Mouse (Mus musculus) stomach, postnatal 0 days (tissue): ENCODE data around the gene Nprl3. TPM values are rescaled to one million over a fixed set of nuclear protein-coding genes. Genes with fewer than 3 reads are reported as not detected.
A peak's percentile ranks its signal among the peaks of the same experiment; 100 is the strongest.

ENCODE experiments used
- ATAC-seq: fragments of 200-750 bp; cut with Nextera tagmentation; 2 replicates; pipeline ENCODE4 v1.8.0; 2017; ENCODE audit not compliant: low FRiP score, low TSS enrichment
- DNase-seq: peaks from one replicate; pipeline ENCODE4 v3.0.0-alpha.2; 2016; ENCODE audit warnings: low spot score
- H3K27ac ChIP-seq: fragments of 300-500 bp; sonication (generic); replicated peaks from 2 replicates; pipeline ENCODE4 v1.5.1; 2014; ENCODE audit warnings: mild to moderate bottlenecking, control low read depth
- H3K27me3 ChIP-seq: fragments of 300-500 bp; sonication (generic); 2 replicates; pipeline ENCODE4 v1.6.1; 2014; ENCODE audit warnings: low read length; ENCODE audit not compliant: control insufficient read depth, insufficient read depth
- H3K36me3 ChIP-seq: fragments of 300-500 bp; sonication (generic); 2 replicates; pipeline ENCODE4 v1.6.1; 2014; ENCODE audit warnings: low read length, mixed read lengths; ENCODE audit not compliant: control insufficient read depth, insufficient read depth
- H3K4me1 ChIP-seq: fragments of 300-500 bp; sonication (generic); replicated peaks from 2 replicates; pipeline ENCODE4 v1.6.1; 2014; ENCODE audit warnings: antibody characterized with exemption; ENCODE audit not compliant: control insufficient read depth, insufficient read depth
- H3K4me2 ChIP-seq: fragments of 300-500 bp; sonication (generic); replicated peaks from 2 replicates; pipeline ENCODE4 v1.6.1; 2014; ENCODE audit warnings: low read depth, mild to moderate bottlenecking, control low read depth, moderate library complexity
- H3K4me3 ChIP-seq: fragments of 300-500 bp; sonication (generic); 2 replicates; pipeline ENCODE4 v1.5.1; 2014; ENCODE audit warnings: low read depth, low read length, control low read depth
- H3K9ac ChIP-seq: fragments of 300-500 bp; sonication (generic); 2 replicates; pipeline ENCODE4 v1.6.1; 2014; ENCODE audit warnings: mild to moderate bottlenecking, low read length, control low read depth, mixed read lengths
- H3K9me3 ChIP-seq: fragments of 300-500 bp; sonication (generic); 2 replicates; pipeline ENCODE4 v1.6.1; 2016; ENCODE audit warnings: low read length; ENCODE audit not compliant: control insufficient read depth
- CTCF ChIP-seq: IDR thresholded peaks from 2 replicates; pipeline ENCODE4 v1.5.1; 2016; ENCODE audit warnings: antibody characterized with exemption, low read depth, mild to moderate bottlenecking, moderate library complexity
- EP300 ChIP-seq: optimal IDR thresholded peaks from 2 replicates; pipeline ENCODE3; 2016; ENCODE audit warnings: antibody characterized with exemption
- WGBS: fragments of 180-500 bp; shearing (Covaris S2); extraction: QIAGEN DNeasy Blood & Tissue Kit; methylation state at CpG from one replicate; pipeline ENCODE4 v1.1.7; 2014; 5-methylcytosine and 5-hydroxymethylcytosine counted together
- polyA plus RNA-seq: library from polyadenylated mRNA; unstranded; fragments of >200 nt; fragmentation: Nextera tagmentation; extraction: Ambion mirVana; gene quantifications from 2 replicates; pipeline ENCODE4 v1.2.1, GENCODE M21; 2015

The Nprl3 gene
- polyA plus RNA-seq, 1 experiment from 2014 or later, result 28.2 TPM

DNA sequence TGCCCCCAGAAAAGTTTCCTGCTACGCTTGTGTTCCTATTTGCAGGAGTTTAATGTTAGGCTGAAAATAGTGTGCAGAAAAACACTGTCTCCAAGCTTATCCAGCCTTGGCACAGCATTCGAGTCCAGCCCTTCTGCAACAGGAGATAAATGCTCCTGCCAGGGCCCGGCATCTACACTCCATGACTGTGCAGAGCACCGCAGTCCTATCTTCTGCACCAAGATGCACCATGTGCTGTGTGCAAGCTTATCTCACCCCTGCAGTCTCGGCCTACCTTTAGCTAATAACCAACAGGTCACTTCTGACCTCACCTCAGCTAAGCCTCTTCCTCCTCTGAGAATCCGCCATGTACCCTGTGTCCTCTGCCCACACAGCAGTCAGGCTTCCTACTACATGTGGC is 21.9 kb downstream of the Nprl3 start:
- H3K4me1 ChIP-seq, result no peaks in the 10 kb centered on the region
- WGBS, result 88% methylated on average over 6 of the region's 6 CpGs
- H3K4me2 ChIP-seq, result no peak overlapping the region
- DNase-seq (no peak), ATAC-seq (peak; percentile 77)
- no peak overlapping the region for H3K9ac ChIP-seq
- TF ChIP-seq CTCF (no peak), EP300 (no peak)
- no peaks in the 10 kb centered on the region for H3K9me3 ChIP-seq
- no peak overlapping the region for H3K4me3 ChIP-seq
- H3K36me3 ChIP-seq, result peaks cover 13% of the 10 kb centered on the region
- no peak overlapping the region for H3K27ac ChIP-seq
- no peaks in the 10 kb centered on the region for H3K27me3 ChIP-seq

DNA sequence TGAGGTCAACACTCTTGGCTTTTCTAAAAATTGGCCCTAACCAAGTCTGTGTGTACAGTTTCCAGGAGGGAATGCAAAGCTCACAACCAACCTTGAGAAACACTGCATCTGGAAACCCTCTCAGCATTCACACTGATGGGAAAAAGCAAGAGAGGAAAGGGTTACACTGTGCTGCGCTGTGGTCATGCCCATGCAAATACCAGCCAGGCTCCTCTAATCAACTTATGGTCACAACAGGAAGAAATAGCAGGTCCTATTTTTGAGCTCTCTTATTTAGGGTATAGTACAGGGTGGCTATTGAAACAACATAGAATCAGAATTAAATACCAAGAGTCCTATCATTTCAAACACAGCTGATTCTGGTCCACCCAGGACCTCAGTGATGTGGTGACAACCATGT is 22.9 kb downstream of the Nprl3 start:
- ATAC-seq, result no peak
- Histone ChIP-seq H3K9ac (no peak overlapping the region), H3K36me3 (peaks cover 13% of the 10 kb centered on the region), H3K27ac (no peak overlapping the region), H3K4me3 (no peak overlapping the region), H3K9me3 (no peaks in the 10 kb centered on the region), H3K4me2 (no peak overlapping the region), H3K27me3 (no peaks in the 10 kb centered on the region), H3K4me1 (no peaks in the 10 kb centered on the region)
- TF ChIP-seq CTCF (no peak), EP300 (no peak)
- DNase-seq, result no peak
- WGBS, result 85% methylated on average over 1 of the region's 1 CpGs

DNA sequence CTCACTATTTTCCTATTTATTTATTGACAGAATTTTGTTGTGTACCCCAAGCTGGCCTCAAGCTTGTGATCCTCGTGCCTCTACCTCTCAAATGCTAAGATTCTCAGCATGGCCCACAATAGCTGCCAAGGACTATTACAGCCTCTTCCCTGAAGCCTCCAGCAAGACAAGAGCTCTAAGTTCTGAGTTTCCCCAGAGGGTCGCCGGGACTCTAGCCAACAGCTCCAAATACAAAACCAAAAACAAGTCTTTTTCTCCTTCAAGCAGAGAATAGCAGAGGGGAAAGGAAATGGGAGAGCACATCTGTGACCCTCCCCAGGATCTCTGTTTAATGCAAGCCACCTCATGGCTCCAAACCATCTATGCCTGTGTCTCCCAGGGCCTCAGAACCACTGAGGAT is 23.4 kb downstream of the Nprl3 start:
- Histone ChIP-seq H3K27me3 (no peaks in the 10 kb centered on the region), H3K36me3 (peaks cover 13% of the 10 kb centered on the region), H3K4me2 (no peak overlapping the region), H3K9ac (no peak overlapping the region), H3K27ac (peak overlapping the region; percentile 8; the same call in 1 of the 2 replicates), H3K9me3 (no peaks in the 10 kb centered on the region), H3K4me1 (no peaks in the 10 kb centered on the region), H3K4me3 (no peak overlapping the region)
- 58% methylated on average over 3 of the region's 3 CpGs for WGBS
- TF ChIP-seq CTCF (no peak), EP300 (no peak)
- ATAC-seq, result no peak
- no peak for DNase-seq

DNA sequence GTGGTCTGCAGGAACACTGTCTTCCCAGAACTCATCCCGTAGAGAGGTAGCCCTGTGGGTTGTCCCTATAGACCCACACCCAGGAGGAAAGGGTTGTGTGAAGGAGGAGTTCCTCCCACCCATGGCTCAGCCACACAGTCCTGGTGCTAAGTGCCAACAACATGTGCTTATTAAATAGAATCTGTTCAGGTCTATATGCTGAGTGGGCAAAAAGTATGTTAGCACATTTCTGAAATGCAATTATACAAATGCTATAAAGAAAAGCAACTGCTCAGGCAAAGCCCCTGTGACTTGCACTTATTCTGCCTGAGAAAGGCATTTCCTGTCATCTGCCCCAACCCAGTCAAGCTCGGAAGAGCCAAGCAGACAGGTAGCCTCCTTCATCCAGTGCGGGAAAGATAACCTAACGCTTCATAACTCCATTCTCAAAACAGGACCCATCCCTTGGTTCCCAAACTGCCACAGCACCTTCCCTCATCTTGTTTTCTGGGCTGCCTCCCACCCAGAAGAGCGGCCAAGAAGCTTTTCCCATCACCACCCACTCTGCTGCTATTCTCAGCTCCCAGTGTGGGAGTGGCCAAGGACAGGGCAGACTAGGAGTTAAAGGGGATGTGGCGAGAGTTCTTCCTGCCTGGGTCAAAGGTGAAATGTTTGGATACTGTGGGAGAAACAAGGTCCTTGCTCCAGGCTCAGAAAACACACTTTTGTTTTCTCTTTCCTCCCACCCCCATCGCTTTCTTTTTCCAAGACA is 24.1 kb downstream of the Nprl3 start:
- WGBS, result 72% methylated on average over 7 of the region's 7 CpGs

DNA sequence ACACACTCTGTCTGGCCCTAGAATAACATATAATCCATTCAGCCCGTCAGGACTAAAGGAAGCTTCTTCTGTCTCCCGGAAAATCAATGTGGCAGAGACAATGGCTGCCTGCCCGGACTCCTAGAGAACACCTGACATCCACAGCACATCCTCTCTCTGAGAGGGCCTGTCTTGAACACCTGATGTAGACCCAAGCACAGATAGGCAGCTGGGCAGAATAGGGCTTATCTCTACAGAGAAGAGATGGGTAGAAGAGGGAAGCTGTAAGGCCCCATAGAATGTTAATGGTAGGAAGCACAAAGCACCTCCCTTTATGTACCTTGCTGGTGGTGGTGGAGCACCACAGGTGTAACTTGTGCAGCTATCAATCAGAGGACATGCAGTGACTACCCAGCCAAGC is 25.3 kb downstream of the Nprl3 start:
- H3K27me3 ChIP-seq, result no peaks in the 10 kb centered on the region
- no peak overlapping the region for H3K27ac ChIP-seq
- H3K9ac ChIP-seq, result no peak overlapping the region
- no peak overlapping the region for H3K4me2 ChIP-seq
- DNase-seq, result no peak
- H3K4me3 ChIP-seq, result no peak overlapping the region
- H3K36me3 ChIP-seq, result peaks cover 10% of the 10 kb centered on the region; the same call in 1 of the 2 replicates
- H3K9me3 ChIP-seq, result no peaks in the 10 kb centered on the region
- no peak for ATAC-seq
- no peaks in the 10 kb centered on the region for H3K4me1 ChIP-seq
- 88% methylated on average over 3 of the region's 3 CpGs for WGBS
- no peak for TF ChIP-seq EP300
- TF ChIP-seq CTCF, result no peak

More for the DNA sequence above, 24.1 kb downstream of the Nprl3 start:
- Histone ChIP-seq H3K27me3 (no peaks in the 10 kb centered on the region), H3K9ac (no peak overlapping the region), H3K9me3 (no peaks in the 10 kb centered on the region), H3K27ac (peak overlapping the region; percentile 8; the same call in 1 of the 2 replicates), H3K4me1 (no peaks in the 10 kb centered on the region), H3K4me3 (no peak overlapping the region), H3K4me2 (no peak overlapping the region), H3K36me3 (peaks cover 16% of the 10 kb centered on the region)
- TF ChIP-seq CTCF (no peak), EP300 (no peak)
- ATAC-seq (no peak), DNase-seq (no peak)

DNA sequence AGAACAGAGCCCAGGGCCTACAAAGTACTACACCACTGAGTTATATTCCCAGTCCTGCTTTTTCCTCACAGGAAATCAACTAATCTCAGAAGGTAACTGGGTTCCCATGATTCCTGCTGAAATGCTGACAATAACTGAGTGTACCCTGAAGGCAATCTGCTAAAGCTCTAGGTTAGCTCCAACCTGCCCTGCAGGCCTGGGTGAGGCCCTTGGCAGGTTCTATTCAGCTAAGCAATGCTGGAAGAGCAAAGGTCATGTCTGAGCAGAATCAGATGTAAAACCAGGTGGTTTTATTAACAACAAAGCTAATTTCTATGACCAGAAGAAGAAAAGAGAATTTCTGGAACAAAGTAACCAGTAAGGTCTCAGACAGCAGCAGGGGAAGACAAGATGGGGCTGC is 26.1 kb downstream of the Nprl3 start:
- H3K4me3 ChIP-seq, result no peak overlapping the region
- no peaks in the 10 kb centered on the region for H3K4me1 ChIP-seq
- TF ChIP-seq CTCF (no peak), EP300 (no peak)
- H3K4me2 ChIP-seq, result no peak overlapping the region
- H3K27me3 ChIP-seq, result no peaks in the 10 kb centered on the region
- no peak overlapping the region for H3K9ac ChIP-seq
- peaks cover 10% of the 10 kb centered on the region; the same call in 1 of the 2 replicates for H3K36me3 ChIP-seq
- DNase-seq, result no peak
- no peak for ATAC-seq
- no peak overlapping the region for H3K27ac ChIP-seq
- no peaks in the 10 kb centered on the region for H3K9me3 ChIP-seq
